Mouse (Mus musculus) lung, postnatal 25 days (tissue): ENCODE measurements at regions not wholly inside any gene's neighbourhood (a gene's known extent, or its start where the extent isn't known, plus 50 kb on each side); places are given as distances from the start of the nearest gene placed in this dataset.

ENCODE experiments used
- DNase-seq: peaks from one replicate; pipeline ENCODE4 v3.0.0; 2022; ENCODE audit warnings: low spot score

GRCm38 (mm10) chr3:135971611-135972010 is 146.5 kb downstream of the Slc39a8 start:
- DNase-seq = no peak

GRCm38 (mm10) chr3:135972413-135972812 is 147.3 kb downstream of the Slc39a8 start:
- no peak for DNase-seq

GRCm38 (mm10) chr3:135973243-135973642 is 148.2 kb downstream of the Slc39a8 start:
- no peak for DNase-seq

- no peak for DNase-seq
Observed at GRCm38 (mm10) chr3:135973842-135974241, 148.8 kb downstream of the Slc39a8 start.

- no peak for DNase-seq
Observed at GRCm38 (mm10) chr3:135974769-135975168, 149.7 kb downstream of the Slc39a8 start.

GRCm38 (mm10) chr3:135987171-135987570 is 162.1 kb downstream of the Slc39a8 start:
- no peak for DNase-seq

GRCm38 (mm10) chr3:135989281-135989680 is 164.2 kb downstream of the Slc39a8 start:
- no peak for DNase-seq

- no peak for DNase-seq
Observed at GRCm38 (mm10) chr3:135990338-135990737, 165.3 kb downstream of the Slc39a8 start.

GRCm38 (mm10) chr3:135990814-135991454 is 165.9 kb downstream of the Slc39a8 start:
- no peak for DNase-seq

- DNase-seq = peak; percentile 2
Observed at GRCm38 (mm10) chr3:136000592-136001160, 175.6 kb downstream of the Slc39a8 start.
